Mouse (Mus musculus) adrenal gland, adult 2 months (tissue): ENCODE measurements around the gene Rps11. TPM values are rescaled to one million over a fixed set of nuclear protein-coding genes. Genes with fewer than 3 reads are reported as not detected.
A peak's percentile ranks its signal among the peaks of the same experiment; 100 is the strongest.
"Not testable (repeated sequence)": the region's sequence is repeated elsewhere in the genome, so short reads cannot be mapped to it uniquely, and the experiment has no call there.

Experiments used
- DNase-seq: peaks from one replicate; pipeline ENCODE4 v3.0.0; 2021
- polyA plus RNA-seq: library from polyadenylated mRNA; depleted of rRNA; stranded (reverse); fragments of >200 nt; gene quantifications from 2 replicates; pipeline ENCODE4 v1.2.3, GENCODE M21; 2012
- total RNA-seq, 2 experiments: library from RNA; stranded (reverse); gene quantifications; 2 replicates each; pipeline ENCODE4 v1.2.3; 2021

Gene Rps11
- total and polyA plus RNA-seq, 3 experiments = 80.0 to 1,478 (median 1,290) TPM

DNA sequence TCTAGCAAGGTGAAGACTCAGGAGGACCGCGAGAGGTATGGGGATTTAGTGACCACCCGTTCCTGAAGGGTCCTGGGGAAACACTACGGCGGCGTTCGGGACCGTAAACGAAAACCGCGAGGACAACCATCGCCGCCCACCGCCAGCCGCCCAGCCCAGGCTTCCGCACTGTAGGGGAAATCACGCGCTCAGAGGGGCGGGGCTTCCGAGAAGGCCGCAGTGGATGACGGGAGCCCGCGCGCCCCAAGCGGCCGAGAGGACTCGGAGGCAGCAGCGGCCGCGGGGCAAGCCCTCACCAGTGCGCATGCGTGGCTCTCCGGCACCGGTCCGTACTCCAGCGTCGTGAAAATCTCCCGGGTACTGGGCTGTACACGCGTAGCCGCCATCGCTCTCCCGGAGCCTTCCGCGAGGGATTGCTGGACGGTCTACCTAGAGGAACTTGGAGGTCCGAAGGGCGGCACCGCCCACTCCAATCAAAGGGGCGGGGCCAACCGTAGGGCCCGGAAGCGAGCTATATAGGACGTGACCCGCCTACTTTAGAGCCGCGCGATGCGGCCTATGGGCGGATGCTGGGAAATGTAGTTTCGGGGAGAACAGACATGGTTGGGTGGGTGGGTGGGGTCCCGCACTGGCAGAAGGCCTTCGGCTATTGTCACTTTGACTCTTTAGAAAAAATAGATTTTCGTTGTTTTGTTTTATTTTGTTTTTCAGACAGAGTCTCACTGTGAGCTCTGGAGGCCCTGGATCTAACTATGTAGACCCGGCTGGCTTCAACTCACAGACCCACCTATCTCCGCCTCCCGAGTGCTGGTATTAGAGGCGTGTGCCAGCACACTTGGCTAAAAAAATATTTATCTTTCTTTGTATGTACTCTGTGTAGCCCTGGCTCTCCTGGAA lies 30.1 kb upstream of the Rps11 start, which contains the start of the genes Pih1d1 and Aldh16a1:
Gene Pih1d1, plus strand, starts transcription at position 208 of the 897 bp plus-strand sequence.
Gene Aldh16a1, minus strand, starts transcription at position 489 of the 897 bp plus-strand sequence.
- DNase-seq = peak; percentile 97

DNA sequence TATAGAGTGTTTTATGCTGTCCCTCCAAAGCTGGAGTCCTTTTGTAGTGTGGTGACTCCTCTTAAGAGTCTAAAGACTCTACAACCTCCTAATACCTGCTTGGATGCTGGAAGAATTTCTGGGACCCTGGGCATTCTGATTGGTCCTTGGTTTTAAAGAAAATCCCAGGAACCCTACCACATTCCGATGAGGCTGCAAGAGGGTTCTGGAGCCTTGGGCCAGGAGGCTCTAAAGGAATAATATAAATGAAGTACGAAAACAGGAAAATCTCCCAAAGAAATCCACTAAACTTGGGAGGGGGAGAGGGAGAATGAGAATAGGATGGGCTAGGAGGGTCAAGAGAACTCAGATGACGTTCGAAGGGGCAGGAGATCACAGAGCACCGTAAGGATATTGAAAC lies 29.3 kb upstream of the Rps11 start:
- DNase-seq = no peak

DNA sequence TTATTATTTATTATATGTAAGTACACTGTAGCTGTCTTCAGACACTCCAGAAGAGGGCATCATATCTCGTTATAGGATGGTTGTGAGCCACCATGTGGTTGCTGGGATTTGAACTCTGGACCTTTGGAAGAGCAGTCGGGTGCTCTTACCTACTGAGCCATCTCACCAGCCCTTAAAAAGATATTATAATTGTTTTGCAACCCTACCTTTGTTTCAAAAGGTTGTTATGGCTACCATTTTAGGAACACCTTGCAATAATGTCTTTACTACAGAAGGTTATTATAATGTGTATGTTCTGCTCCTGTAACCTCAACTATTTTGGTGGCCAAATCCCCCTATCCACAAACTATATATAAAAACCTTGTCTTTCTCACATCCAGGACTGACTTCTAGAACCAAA lies 28.8 kb upstream of the Rps11 start:
- not testable (repeated sequence) for DNase-seq

DNA sequence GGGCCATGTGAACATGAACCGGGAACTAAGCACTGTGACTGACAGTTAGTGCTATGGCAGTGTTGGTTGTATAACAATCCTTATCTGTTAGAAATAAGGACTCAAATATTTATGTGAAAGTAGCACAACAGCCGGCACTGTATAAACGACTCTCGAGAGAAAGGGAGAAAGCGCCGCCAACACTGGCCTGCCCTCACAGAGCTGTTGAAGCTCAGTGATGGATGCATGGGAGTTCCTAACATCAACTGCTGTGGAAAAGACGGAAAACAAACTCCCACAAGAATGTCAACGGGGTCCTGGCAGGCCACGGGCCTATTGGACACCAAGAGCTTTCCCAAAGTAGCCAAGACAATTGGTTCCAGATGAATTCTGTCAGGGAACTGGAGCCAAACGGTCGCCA lies 27.1 kb upstream of the Rps11 start:
- no peak for DNase-seq

DNA sequence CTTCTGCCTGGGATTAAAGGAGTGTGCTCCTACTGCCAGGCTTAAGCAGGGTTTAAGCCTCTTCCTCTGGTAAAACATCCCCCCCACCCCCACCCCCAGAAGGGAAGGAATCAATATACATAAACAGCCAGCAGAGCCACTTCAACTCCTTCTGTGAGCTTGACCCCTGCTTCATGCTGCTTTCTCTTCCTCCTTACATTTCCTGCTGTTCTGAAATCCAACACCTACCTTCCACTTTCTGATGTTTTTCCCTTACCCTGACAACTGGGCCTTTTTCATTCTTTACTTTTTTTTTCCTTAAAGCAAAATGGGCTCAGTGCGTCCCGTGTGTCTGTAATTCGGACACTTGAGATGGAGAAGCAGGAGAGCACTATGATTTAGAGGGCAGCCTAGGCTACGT lies 26.1 kb upstream of the Rps11 start:
- no peak for DNase-seq

DNA sequence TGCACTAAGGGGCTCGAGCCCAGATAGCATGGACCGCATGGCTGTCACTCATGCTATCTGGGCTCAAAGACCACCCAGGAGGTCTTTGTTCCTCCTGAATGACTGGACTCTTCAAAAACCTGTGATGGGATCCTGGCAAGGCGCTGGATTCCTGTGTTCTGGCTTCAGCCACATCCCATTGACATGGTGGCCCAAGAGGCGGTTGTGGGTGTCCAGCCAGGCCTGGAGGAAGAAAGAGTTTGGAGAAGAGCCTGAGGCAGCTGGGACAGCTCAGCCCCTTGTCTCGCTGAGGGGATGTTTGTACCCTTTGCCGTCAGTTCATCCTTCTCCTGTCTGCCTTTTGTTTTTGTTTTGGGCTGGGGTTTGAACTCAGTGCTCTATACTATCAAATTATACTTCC lies 25.3 kb upstream of the Rps11 start:
- DNase-seq = no peak

DNA sequence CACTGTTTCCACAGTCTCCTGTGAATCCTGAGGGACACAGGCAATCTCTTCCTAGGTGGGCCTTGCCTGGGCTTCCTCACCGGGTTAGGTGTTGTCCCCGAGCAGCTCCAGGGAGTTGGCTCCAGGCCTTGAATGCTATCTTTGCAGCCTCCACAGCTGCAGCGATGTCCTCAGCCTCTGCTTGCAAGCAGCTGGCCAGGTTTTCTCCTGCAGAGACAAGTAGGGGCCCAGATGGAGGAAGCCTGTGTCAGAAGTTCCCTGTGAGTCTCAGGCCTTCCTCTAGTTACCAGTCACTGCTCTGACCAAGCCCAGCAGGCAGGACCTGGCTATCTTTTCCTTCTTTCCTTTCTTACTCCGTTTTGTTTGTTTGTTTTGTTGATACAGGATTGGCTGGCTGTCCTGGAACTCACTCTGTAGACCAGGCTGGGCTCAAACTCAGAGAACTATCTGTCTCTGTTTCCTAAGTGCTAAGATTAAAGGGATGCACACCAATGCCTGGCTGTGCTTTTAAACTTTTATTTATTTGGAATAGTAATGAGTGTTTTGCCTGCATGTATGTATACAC lies 24.4 kb upstream of the Rps11 start:
- no peak for DNase-seq

DNA sequence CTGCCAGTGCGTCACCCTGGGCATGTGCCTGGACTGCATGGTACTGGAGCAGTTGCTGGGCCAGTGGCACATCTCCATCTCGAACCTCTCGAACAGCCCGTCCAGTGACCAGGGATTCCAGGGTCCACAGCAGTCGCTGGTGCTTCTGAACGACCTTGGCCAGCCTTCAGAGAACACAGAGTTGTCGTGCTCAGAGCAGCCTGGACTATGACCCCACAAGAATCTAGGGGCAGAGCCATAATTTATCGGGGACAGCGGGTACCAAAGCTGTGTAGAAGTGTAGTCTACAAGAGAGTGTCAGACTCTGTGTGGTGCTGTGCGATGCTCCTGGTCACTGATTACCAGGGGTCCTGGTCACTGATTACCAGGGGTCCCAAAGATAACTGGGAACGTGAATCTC lies 23.7 kb upstream of the Rps11 start:
- DNase-seq = no peak

DNA sequence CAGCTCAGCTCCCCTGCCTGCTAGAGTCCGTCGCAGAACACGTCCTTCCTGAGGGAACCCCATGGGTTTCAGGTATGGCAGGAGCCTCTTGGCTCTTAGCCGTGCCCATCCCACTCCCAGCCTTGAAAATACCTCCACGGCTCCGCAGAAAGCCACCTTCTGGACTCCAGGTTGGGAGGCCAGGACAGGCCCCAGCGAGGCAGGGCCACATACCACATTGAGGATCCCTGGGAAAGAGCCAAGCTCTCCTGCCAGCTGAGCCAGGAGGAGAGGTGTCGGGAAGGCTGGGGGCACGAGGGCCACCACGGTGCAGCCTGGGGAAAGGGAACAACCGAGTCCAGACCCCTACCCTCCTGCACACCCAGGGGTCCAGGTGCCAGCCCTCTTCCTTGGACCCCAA lies 23.0 kb upstream of the Rps11 start:
- DNase-seq = no peak

DNA sequence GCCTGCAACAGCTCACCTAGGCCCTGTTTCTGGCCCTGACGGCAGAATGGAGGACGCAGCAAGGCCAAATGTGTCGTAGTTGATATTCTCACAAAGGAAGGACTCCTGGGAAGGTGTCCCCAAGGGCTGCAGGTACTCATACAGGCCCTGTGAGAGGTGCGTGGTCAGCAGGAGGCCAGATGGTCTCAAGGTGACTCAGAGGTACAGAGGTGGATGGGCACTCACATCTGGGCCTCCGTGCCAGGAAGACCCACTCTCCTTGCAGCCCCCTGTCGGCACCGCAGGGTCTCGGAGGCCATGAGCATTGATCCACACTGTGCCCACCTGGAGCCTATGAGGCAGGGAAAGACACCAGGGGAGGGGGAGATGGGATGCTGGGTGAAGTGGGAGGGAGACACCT lies 21.2 kb upstream of the Rps11 start:
- no peak for DNase-seq

DNA sequence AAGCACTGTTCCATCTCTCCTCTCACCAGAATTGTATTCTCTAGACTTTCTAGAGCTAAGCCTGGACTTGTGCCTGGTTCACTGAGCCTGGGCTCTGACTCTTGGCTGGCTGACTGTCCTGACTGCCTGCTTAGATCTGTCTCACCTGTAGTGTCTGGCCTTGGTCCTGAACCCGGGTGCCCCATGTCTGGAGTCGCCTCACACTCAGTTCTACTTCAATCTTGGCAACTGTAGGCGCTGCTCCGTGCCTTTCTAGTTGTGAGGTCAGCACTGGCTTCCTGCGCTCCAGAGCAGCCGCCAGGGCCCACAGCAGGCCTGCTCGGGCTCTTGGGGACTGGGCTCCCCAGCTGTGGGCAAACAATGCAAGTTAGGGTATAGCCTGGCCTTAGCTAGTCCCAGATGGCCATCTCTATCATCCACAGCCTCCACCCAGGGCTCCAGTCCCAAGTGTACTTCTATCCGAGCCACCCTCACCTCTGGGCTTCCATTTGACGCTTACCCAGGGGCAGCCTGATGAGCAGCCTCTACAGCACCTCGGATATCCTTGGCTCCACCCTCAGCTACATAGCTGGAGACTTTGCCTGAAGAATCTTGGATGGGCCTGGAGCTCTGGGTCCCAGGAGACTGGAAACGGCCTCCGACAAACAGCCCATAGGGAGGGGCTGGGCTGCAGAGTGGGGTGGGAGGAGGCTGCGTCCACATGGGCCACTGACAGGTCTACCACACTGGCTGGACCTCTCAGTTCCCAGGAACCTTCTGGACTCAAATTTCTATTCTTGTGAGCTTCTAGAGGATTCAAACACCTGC lies 20.3 kb upstream of the Rps11 start:
- DNase-seq = no peak

DNA sequence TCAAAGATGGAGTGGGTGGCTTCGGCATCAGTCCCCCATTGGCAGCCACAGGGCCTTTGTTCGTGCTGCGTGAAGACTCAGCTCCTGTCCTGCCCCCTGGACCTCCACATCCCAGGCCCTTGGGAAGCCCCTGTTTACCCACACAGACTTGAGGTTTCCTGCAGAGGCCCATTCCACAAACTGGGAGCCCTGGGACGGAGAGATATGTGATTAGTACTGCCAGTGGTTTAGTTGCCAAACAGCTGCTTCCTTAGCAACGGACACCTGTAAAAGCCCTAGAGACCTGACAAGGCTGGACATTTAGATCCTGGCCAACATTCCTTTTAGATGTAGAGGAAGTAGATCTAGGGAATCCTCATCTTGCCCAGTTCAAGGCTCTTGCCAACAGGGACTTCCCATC lies 17.7 kb upstream of the Rps11 start:
- no peak for DNase-seq

DNA sequence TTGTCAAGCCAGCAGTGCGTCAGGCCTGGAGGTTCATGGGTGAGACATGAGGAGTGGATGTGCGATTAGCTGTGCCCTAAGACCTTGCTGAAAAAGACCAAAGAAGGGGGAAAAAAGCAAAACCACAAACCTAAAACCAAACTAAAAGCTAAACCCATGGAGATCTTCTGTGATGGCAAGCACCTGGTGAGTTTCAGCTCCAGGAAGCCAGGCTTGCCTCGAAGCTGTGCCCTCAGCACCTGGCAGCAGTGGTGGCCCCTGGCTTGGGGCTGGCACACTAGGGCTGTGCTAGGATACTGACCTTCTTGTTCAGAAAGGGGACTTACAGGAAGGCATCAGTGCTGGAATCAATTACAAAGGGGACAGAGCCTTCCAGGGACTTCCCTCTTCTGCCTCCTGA lies 17.1 kb upstream of the Rps11 start:
- DNase-seq = no peak

DNA sequence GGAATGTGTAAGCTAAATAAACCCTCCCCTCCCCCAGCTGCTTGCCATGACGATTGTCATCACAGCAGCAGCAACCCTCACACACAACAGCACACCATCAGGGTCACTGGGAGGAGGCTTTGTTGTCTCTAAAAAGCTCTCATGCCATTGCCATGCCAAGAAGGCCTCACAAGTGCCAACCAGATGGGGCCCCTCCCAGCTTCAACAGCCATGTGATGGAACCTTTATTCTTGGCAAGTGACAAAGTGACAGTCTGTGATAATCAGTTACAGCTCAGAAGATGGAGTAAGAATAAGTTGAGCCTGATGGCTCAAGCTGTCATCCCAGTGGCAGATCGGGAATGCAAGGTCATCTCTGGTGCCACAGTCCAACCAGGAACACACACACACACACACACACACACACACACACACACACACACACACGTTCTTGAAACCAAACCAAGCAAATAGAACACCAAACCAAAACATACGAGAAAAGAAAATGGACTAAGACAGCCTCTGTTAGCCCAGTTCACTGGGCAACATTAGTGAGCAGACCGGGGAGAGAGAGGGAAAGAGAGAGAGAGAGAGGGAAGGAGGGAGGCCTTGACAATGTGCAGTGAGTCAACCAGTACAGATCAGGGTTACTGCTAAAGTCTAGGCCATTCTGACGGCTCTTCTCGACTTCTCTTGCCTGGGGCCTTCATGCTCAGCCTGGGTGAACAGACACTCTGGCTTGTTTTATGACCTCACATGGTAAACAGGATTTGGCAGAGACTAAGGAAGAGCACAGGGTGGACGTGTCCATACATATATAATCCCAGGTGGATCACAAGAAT lies 15.9 kb upstream of the Rps11 start:
- DNase-seq = peak; percentile 78

DNA sequence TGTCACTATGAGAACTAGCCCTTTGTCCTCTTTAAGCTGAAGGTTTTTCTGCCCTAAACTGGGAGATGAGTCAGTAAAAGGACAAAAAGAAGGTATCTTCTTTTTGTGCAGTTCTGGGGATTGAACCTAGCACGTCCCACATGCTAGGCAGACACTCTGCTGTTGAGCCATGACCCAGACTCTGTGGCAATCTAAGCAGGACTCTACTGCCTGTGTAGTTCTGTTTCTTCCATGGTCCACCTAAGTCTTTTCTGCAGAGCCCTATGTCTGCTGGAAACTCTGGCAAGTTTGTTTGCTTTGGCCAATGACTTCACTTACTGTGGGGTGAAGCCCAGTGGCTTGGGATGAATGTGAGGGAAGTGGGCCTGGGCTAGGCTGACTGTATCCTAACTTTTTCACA lies 14.2 kb upstream of the Rps11 start:
- DNase-seq = no peak

DNA sequence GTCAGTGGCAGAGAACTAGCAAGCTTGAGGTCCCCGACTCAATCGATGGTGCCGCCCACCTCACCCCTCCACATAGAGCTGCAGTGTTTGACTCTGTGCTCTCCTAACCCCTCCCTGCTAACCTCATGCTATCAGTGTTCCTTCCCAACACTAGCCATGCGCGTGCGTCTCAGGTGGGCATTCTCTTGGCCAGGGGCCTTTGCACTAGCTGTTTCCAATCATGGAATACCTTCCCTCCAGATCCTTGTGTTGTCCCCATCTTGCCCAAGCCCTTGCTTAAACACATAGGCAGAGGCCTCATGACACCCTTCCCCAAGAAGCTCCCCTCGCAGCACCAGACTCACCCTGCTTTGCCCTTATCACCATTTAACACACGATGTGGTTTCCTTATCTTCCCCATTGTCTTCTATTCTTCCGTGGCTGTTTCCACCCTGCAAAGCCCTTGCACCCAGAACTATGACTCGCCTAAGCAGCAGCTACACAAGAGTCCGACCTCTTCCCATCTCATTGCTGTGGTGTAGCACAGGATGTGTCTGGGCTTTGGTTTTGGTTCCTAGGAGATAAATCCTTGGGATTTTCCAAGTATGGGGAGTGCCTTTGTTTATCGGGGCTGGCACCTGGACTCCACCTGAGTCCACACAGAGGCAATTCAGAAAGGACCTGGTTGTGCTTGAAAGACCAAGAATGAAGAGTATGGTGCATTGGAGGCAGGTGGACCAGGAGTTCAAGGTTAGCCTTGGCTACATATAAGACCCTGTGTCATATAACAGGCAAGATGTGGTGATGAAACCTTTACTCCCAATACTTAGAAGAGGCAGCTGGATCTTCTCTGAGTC lies 13.2 kb upstream of the Rps11 start:
- DNase-seq = no peak

DNA sequence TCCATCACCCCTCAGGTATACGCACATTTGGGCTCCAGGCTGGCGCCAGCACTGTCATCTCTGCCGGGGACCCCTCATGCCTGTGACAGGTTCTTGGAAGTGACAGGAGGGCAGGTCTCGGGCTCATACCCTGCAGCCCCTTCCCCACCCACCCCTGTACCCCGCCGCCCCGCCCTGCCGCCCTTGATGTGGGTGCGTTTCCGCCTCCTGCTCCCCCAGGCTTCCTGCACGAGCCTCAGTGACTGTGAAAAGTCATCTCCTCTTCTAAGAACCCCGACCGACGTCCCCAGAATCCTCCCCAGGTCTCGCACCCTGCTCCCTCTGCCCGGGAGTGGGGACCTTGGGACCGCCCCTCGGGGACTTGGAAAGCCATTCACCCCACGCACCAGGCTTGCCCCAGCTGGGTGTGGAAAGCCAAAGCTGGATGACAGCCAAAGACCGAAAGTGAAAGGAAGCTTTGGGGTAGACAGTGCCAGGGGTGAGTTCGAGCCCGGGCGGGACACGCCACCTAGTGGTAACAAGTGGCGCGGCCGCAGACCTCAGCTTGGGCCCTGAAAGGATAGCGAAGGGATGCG lies 11.8 kb upstream of the Rps11 start, which contains the start of the genes Gm45713 and Flt3l:
Gene Gm45713, minus strand, starts transcription at position 239 of the 575 bp plus-strand sequence.
Gene Flt3l, minus strand, starts transcription at position 440 of the 575 bp plus-strand sequence.
- DNase-seq = peak; percentile 96

DNA sequence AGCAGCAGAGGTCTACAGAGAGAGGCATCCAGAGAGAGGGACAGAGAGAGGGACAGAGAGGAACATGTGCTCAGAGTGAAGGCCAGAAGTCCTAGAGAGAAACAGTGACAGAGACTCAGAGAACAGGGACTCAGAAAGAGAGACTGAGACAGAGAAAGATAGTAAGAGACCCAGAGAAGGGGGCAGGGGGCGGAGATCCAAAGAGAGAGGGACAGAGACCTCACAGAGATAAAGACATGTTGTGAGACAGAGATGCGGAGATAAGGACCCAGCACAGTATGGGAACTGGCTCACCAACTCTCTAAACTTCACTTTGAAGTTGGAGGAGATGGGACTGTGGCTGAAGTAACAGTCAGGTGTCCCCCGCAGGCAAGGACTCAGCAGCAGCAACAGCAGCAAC lies 11.1 kb upstream of the Rps11 start:
- DNase-seq = no peak

DNA sequence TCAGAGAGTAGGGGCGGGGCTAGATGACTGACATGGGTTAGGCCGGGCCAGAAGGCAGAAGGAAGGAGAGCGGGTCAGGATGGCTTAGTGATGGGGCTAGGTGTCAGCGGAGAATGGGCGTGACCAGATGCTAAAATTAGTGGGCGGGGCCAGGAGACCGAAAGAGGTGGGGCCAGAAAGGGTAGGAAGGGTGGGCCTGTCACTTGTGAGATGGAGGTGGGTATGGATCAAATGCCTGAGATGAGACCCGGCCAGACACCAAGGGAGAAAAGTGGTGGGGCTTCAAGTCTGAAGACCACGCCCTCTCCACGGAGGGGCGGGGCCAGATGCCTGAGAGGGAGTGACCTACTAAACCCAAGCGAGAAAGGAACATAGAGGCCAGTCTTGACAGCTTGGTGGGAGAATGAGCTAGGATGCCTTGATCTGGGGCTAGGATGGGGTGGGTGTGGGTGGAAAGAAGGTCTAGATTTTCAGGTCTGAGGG lies 10.3 kb upstream of the Rps11 start:
- no peak for DNase-seq
